Mouse (Mus musculus) G1E-ER4 (cell line): ENCODE data around the gene Grxcr1. TPM values are rescaled to one million over a fixed set of nuclear protein-coding genes. Genes with fewer than 3 reads are reported as not detected.

Experiments
- GATA1 ChIP-seq: IDR thresholded peaks from one replicate; pipeline ENCODE4 v1.8.0; 2012; ENCODE audit warnings: low read length, inconsistent platforms
- polyA plus RNA-seq: library from polyadenylated mRNA; stranded (reverse); fragments of >175 nt; gene quantifications from 2 replicates; pipeline ENCODE4 v1.2.3, GENCODE M21; 2012

Gene Grxcr1
- polyA plus RNA-seq, 1 experiment: not detected

DNA sequence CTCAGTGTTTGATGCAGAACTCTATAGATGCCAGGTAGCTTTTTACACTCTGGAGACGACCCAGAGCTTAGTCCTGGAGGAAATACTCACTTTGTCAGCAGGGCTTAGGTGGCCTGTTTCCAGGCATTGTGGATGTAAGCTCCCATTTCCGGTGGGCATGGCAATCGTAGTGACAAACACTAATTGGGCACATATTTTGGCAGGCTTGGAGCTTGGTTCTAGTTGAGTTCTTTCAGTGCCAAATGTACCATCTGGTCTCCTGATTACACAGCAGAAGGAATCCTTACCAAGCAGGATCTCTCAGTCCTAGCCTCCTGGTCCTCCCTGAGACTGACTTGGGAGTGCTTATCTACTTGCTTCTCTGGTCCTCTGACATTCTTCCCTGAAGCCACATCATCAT is 118.3 kb downstream of the Grxcr1 start:
- TF ChIP-seq GATA1: no peak

DNA sequence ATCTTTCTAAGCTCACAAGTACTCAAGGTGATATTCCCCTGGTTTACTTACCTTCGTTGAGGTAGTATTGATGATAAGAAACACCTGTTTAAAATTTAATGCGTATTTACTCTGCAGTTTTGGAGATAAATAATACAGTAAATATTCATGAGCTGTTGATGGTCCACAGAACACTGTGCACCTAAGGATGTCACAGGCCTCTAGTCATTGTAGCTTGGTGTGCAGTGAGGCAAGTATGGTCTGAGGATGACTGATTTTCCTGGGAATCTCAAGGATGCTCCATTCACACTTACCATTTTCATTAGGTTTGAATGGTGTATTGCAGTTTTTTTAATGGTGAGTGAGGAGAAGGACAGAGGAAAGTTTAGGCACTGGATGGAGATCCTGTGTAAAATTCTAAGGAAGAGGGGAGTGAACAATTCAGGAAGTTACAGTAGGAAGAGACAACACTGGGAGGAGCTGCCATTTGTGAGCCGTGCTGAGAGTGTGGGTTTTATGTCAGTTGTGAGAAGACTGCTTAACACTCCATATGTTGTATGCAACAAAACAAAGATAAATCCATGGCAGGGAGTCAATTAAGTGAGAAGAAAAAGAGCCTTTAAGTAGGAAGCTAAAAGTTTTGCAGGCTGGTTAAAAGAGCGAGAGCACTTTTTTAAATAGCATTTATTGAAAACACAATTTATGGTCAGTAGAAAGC is 118.9 kb downstream of the Grxcr1 start:
- TF ChIP-seq GATA1: no peak

DNA sequence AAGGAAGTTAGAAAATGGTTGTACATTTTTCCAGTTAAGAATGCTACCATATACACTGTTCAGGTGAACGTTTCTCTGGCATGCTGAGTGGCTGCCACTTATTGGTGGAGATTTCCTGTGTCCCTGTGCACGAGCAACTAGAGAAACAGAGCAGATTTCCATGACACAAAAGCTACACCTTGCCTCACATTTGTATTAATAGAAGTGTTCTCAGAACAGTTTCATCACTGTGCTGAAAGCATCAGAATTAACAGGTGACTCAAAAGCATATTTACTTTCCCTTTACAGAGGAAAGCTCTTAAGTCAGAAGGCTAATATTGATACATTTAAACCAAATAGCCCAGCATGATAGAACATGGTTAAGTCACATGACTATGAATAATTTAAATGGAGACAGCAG is 130.9 kb downstream of the Grxcr1 start:
- no peak for TF ChIP-seq GATA1

DNA sequence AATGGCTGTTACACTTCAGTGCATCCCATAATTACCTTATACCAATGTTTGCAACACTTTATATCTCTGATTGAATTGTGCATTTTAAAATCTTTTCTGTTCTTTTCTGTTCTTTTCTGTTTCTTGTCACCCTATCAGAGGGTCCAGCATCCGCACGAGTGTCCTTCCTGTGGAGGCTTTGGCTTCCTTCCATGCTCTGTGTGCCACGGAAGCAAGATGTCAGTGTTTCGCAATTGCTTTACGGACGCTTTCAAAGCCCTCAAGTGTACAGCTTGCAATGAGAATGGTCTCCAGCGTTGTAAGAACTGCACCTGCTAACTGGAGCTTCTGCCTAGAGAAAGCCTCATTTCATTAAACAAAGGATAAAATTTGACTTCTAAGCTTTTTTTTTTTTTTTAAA is 134.3 kb downstream of the Grxcr1 start:
- TF ChIP-seq GATA1: no peak

Other genes starting within 250 kb of the Grxcr1 start
- gene Atp8a1, start 184.4 kb upstream of the Grxcr1 start, polyA plus RNA-seq: 13.3 and 18.8 TPM in 2 replicates
- gene Gm5108, start 90.2 kb upstream of the Grxcr1 start, polyA plus RNA-seq: not detected in 2 replicates
- not detected in 2 replicates for gene Gm21905, start 85.4 kb upstream of the Grxcr1 start, polyA plus RNA-seq